Comparison of ENCODE assay signal across 12 mouse cellular contexts in the genomic region with DNA sequence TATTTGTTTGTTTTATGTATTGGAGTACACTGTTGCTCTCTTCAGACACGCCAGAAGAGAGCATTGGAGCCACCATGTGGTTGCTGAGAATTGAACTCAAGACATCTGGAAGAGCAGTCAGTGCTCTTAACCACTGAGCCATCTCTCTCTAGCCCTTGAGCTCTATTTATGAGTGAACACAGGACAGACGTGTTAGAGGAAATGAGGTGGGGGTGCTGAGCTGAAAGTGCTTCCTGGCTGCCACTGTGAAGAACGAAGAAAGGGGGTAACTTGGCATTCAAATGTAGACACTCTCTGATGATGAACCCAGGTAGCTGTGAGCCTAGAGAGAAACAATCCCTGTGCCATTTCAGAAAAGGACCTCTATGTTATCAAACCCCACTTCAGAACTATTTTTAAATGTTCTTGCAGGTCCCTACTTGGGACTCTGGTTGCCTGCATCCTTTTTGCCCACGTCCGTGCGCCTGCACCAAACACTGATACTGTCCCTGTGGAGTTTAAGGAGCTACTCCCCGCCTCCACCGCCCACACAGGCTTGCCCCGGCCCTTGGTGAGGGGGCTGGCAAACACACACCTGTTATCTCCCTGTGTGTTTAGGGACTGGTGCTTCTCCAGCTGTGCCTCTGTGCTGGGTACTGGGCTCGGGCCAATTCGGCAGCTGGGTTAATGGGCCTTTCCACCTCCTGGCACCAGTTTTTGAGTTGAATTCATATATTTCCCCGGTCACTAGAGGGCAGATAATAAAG. TPM values are rescaled to one million over a fixed set of nuclear protein-coding genes. Genes with fewer than 3 reads are reported as not detected.
DNase-seq lines count a peak whose midpoint lies in the region; ATAC-seq lines count a peak whose summit lies in the region.
"Had no signal": no experiment of that assay in that cellular context is flagged by ENCODE, and none has a peak within 500 bp of the region (broad histone marks: within the 10 kb centered on the region; RNA-seq: fewer than 3 reads in every experiment).

No protein-coding gene starts in this region.

- no peak overlapping the region for H3K27ac ChIP-seq in heart, embryonic 12.5 days (ENCODE audit: poor library complexity, severe bottlenecking)
- peak overlapping the region; percentile 71; the same call in 1 of the 2 replicates for H3K27ac ChIP-seq in hindbrain, embryonic 15.5 days (replicated peaks)
- no peak overlapping the region for H3K27ac ChIP-seq in neural tube, embryonic 14.5 days (ENCODE audit: low read depth, low read length)
- H3K27ac ChIP-seq: liver, embryonic 14.5 days had no signal

- no peaks in the 10 kb centered on the region for H3K9me3 ChIP-seq in heart, embryonic 12.5 days (replicated peaks)
- no peaks in the 10 kb centered on the region for H3K9me3 ChIP-seq in hindbrain, embryonic 15.5 days
- H3K9me3 ChIP-seq in neural tube, embryonic 14.5 days (ENCODE audit: control insufficient read depth, low read length) = no peaks in the 10 kb centered on the region

- 0 out of 2 replicates have a peak overlapping the region, but pooled peaks have one; percentile 12 for H3K9ac ChIP-seq in heart, embryonic 12.5 days
- no peak overlapping the region for H3K9ac ChIP-seq in hindbrain, embryonic 15.5 days
- no peak overlapping the region for H3K9ac ChIP-seq in neural tube, embryonic 14.5 days (replicated peaks; ENCODE audit: low read depth, low read length)
- H3K9ac ChIP-seq: liver, embryonic 14.5 days had no signal

- peaks cover 12% of the 10 kb centered on the region for H3K27me3 ChIP-seq in heart, embryonic 12.5 days (replicated peaks)
- no peaks in the 10 kb centered on the region for H3K27me3 ChIP-seq in hindbrain, embryonic 15.5 days
- H3K27me3 ChIP-seq in neural tube, embryonic 14.5 days (ENCODE audit: control insufficient read depth, insufficient read depth, low read length) = no peaks in the 10 kb centered on the region

- no peaks in the 10 kb centered on the region for H3K36me3 ChIP-seq in heart, embryonic 12.5 days
- no peaks in the 10 kb centered on the region for H3K36me3 ChIP-seq in hindbrain, embryonic 15.5 days
- no peaks in the 10 kb centered on the region for H3K36me3 ChIP-seq in neural tube, embryonic 14.5 days (ENCODE audit: control insufficient read depth, insufficient read depth, low read length)

- ATAC-seq in heart, embryonic 12.5 days (ENCODE audit: insufficient number of reproducible peaks, low FRiP score) = no peak
- no peak for ATAC-seq in hindbrain, embryonic 15.5 days (ENCODE audit: low FRiP score, low read depth)
- peak; percentile 50; the same call in 1 of the 2 replicates for ATAC-seq in neural tube, embryonic 14.5 days (ENCODE audit: low read depth)

- H3K4me2 ChIP-seq in heart, embryonic 12.5 days = peak overlapping the region; percentile 22
- peak overlapping the region; percentile 31; the same call in 1 of the 2 replicates for H3K4me2 ChIP-seq in hindbrain, embryonic 15.5 days
- no peak overlapping the region for H3K4me2 ChIP-seq in neural tube, embryonic 14.5 days (ENCODE audit: low read depth, low read length)

- WGBS in heart, embryonic 12.5 days = 44% methylated on average over 12 of the region's 12 CpGs
- WGBS in hindbrain, embryonic 15.5 days = 37% methylated on average over 12 of the region's 12 CpGs
- 35% methylated on average over 12 of the region's 12 CpGs for WGBS in neural tube, embryonic 14.5 days

- DNase-seq in heart, adult 8-10 months (ENCODE audit: low spot score) = no peak
- peak; percentile 62 for DNase-seq in adipocyte (ENCODE audit: low spot score)
- no peak for DNase-seq in cerebellum, adult 11 months
- no peak for DNase-seq in lung, postnatal 4 days
- DNase-seq in lung, postnatal 25 days (ENCODE audit: low spot score) = no peak
- DNase-seq: cerebellum, adult 9-11 months had no signal

- no peak overlapping the region for H3K4me3 ChIP-seq in heart, embryonic 12.5 days
- H3K4me3 ChIP-seq in hindbrain, embryonic 15.5 days = no peak overlapping the region
- H3K4me3 ChIP-seq in neural tube, embryonic 14.5 days (ENCODE audit: low read depth, low read length) = no peak overlapping the region
- H3K4me3 ChIP-seq: erythroblast, embryonic 14.5 days had no signal

- peaks cover 22% of the 10 kb centered on the region for H3K4me1 ChIP-seq in heart, embryonic 12.5 days (replicated peaks)
- peaks cover 25% of the 10 kb centered on the region for H3K4me1 ChIP-seq in hindbrain, embryonic 15.5 days (replicated peaks)
- peaks cover 29% of the 10 kb centered on the region for H3K4me1 ChIP-seq in neural tube, embryonic 14.5 days (ENCODE audit: control insufficient read depth, insufficient read depth, low read length)

RNA-seq across cellular contexts. Expression of a gene that starts 58.2 kb away (rescaled TPM):
- 0.10 and 0.18 TPM in 2 replicates for polyA plus RNA-seq in heart, embryonic 12.5 days (2016; fragmentation: Nextera tagmentation; extraction: Ambion mirVana)
- 1 to 10 TPM in 1 of 4 experiments, under 1 TPM in 2, not detected in 1; 0.13 to 1.9 (median 0.37) TPM for total RNA-seq in heart, adult 8-10 months (2022)
- polyA plus RNA-seq in hindbrain, embryonic 15.5 days (2015; fragmentation: Nextera tagmentation; extraction: Ambion mirVana) = 0.16 and 0.19 TPM in 2 replicates
- 0.17 TPM in 1 of 2 replicates, not detected in the other for polyA plus RNA-seq in neural tube, embryonic 14.5 days (2014; fragmentation: Nextera tagmentation; extraction: Ambion mirVana)
- total RNA-seq: hematopoietic stem cell, adult 5-6 weeks had no signal
- polyA plus RNA-seq: erythroblast, embryonic 14.5 days; liver, embryonic 14.5 days had no signal
